Mouse (Mus musculus) heart, postnatal 0 days (tissue): Measurements from ENCODE around the gene Irak2. TPM values are rescaled to one million over a fixed set of nuclear protein-coding genes. Genes with fewer than 3 reads are reported as not detected.

Source experiments
- ATAC-seq: fragments of 200-750 bp; cut with Nextera tagmentation; 2 replicates; pipeline ENCODE4 v1.8.0; 2017; ENCODE audit warnings: low read depth, moderate number of reproducible peaks, moderate library complexity; ENCODE audit not compliant: insufficient read depth
- DNase-seq: peaks from one replicate; pipeline ENCODE4 v3.0.0-alpha.2; 2016; ENCODE audit warnings: low spot score
- H3K27ac ChIP-seq: fragments of 300-500 bp; sonication (generic); 2 replicates; pipeline ENCODE4 v1.5.1; 2014; ENCODE audit warnings: low read depth, mild to moderate bottlenecking
- H3K27me3 ChIP-seq: fragments of 300-500 bp; sonication (generic); 2 replicates; pipeline ENCODE4 v1.6.1; 2014; ENCODE audit warnings: low read length, mixed read lengths; ENCODE audit not compliant: control insufficient read depth, insufficient read depth
- H3K36me3 ChIP-seq: fragments of 300-500 bp; sonication (generic); replicated peaks from 2 replicates; pipeline ENCODE4 v1.6.1; 2014; ENCODE audit warnings: low read length, mixed read lengths; ENCODE audit not compliant: control insufficient read depth, insufficient read depth
- H3K4me1 ChIP-seq: fragments of 300-500 bp; sonication (generic); 2 replicates; pipeline ENCODE4 v1.6.1; 2014; ENCODE audit warnings: antibody characterized with exemption; ENCODE audit not compliant: control insufficient read depth, insufficient read depth
- H3K4me2 ChIP-seq: fragments of 300-500 bp; sonication (generic); 2 replicates; pipeline ENCODE4 v1.6.1; 2014; ENCODE audit warnings: low read depth, mild to moderate bottlenecking, low read length, moderate library complexity
- H3K4me3 ChIP-seq: fragments of 300-500 bp; sonication (generic); 2 replicates; pipeline ENCODE4 v1.5.1; 2014; ENCODE audit warnings: low read depth, low read length
- H3K9ac ChIP-seq: fragments of 300-500 bp; sonication (generic); replicated peaks from 2 replicates; pipeline ENCODE4 v1.6.1; 2014; ENCODE audit warnings: low read depth, low read length, mixed read lengths
- H3K9me3 ChIP-seq: fragments of 300-500 bp; sonication (generic); replicated peaks from 2 replicates; pipeline ENCODE4 v1.6.1; 2016; ENCODE audit warnings: low read length; ENCODE audit not compliant: control insufficient read depth
- CTCF ChIP-seq: IDR thresholded peaks from 2 replicates; pipeline ENCODE4 v1.5.1; 2016; ENCODE audit warnings: antibody characterized with exemption, control low read depth, low read depth
- EP300 ChIP-seq: IDR thresholded peaks from 2 replicates; pipeline ENCODE4 v1.6.1; 2016; ENCODE audit warnings: antibody characterized with exemption, low read depth
- WGBS: fragments of 180-500 bp; shearing (Covaris S2); extraction: QIAGEN DNeasy Blood & Tissue Kit; methylation state at CpG from one replicate; pipeline ENCODE4 v1.1.7; 2014; 5-methylcytosine and 5-hydroxymethylcytosine counted together
- polyA plus RNA-seq: library from polyadenylated mRNA; unstranded; fragments of >200 nt; fragmentation: Nextera tagmentation; extraction: Ambion mirVana; gene quantifications from 2 replicates; pipeline ENCODE4 v1.2.1, GENCODE M21; 2015
- total RNA-seq: library from RNA; depleted of rRNA; stranded (reverse); fragments of >200 nt; gene quantifications from 2 replicates; pipeline ENCODE4 v1.2.3, GENCODE M21; 2014; ENCODE audit warnings: low replicate concordance; rRNA removed

Gene Irak2
- total RNA-seq (7.0 and 23.2 TPM in 2 replicates), polyA plus RNA-seq (5.8 and 6.3 TPM in 2 replicates)

DNA sequence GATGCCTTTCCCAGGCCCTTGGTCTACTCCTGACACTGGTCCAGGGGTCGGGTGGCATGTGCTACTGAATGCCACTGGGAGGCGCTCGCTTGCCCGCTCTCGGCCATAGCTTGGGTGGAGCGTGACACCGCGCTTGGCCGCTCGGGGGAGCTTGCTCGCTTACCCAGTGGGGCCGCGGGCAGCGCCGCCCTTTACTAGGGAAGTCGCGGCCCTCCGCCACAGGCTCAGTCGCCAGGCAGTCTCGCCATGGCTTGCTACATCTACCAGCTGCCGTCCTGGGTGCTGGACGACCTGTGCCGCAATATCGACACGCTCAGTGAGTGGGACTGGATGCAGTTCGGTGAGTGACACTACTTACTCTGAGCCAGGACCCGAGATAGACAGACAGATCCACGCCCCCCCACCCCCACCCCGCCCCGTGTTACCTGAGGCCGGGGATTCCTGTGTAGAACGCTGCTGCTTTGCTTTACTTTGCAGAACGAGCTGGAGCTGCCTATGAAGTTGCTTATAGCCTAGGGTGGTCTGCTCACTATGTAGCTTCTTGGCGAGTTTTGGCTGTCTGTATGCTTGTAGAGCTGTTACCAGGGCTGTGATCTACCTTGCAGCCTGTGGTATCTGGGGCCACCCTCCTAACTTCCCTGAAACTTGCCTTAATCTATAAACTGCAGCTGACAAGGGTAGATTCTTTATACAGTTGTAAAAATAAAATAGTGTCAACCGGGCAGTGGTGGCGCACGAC lies at the start of gene Irak2:
Gene Irak2, plus strand, starts transcription at position 166 of the 739 bp plus-strand sequence.
- H3K4me1 ChIP-seq = no peaks in the 10 kb centered on the region
- H3K4me3 ChIP-seq = peak within 1 kb of the TSS; percentile 62
- DNase-seq (peak; percentile 92), ATAC-seq (peak; percentile 97)
- no peaks in the 10 kb centered on the region for H3K9me3 ChIP-seq
- peak; percentile 99 for TF ChIP-seq CTCF
- TF ChIP-seq EP300 = no peak
- H3K4me2 ChIP-seq = peak within 1 kb of the TSS; percentile 82
- peak within 1 kb of the TSS; percentile 46 for H3K27ac ChIP-seq
- H3K9ac ChIP-seq = peak within 1 kb of the TSS; percentile 50
- H3K27me3 ChIP-seq = no peaks in the 10 kb centered on the region
- 8% methylated on average over 37 of the region's 37 CpGs for WGBS
- H3K36me3 ChIP-seq = no peaks in the 10 kb centered on the region

DNA sequence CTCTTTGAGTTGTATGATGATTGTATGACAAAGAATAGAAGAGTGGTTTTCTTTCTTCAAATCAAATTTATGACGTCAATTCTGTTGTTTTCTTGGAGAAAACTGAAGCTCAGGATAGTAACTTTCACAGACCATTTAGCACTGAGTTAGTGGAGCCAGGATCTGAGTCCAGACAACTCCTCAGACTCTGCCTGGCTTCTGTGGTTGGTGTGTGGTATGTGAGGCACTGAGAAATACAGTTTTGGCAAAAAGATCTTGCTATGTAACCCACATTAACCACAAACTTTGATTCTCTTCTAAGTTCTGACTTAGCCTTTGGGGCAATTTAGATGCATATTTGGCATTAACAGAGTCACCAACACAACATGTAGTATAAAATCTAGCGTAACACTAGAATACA lies 45.6 kb upstream of the Irak2 start:
- Histone ChIP-seq H3K9ac (no peak overlapping the region), H3K27me3 (no peaks in the 10 kb centered on the region), H3K27ac (no peak overlapping the region), H3K4me3 (no peak overlapping the region), H3K4me2 (no peak overlapping the region), H3K4me1 (no peaks in the 10 kb centered on the region), H3K9me3 (no peaks in the 10 kb centered on the region), H3K36me3 (0 out of 2 replicates have a peak, but pooled peaks cover 7% of the 10 kb centered on the region)
- TF ChIP-seq CTCF (no peak), EP300 (no peak)
- no peak for ATAC-seq
- no peak for DNase-seq
- 89% methylated on average over 2 of the region's 2 CpGs for WGBS

GRCm38 (mm10) chr6:113597945-113598344 lies 40.3 kb upstream of the Irak2 start:
- TF ChIP-seq EP300 = no peak
- no peak for TF ChIP-seq CTCF
- Histone ChIP-seq H3K27ac (no peak overlapping the region), H3K4me1 (no peaks in the 10 kb centered on the region), H3K9ac (no peak overlapping the region), H3K4me3 (no peak overlapping the region), H3K36me3 (no peaks in the 10 kb centered on the region), H3K27me3 (no peaks in the 10 kb centered on the region), H3K4me2 (no peak overlapping the region), H3K9me3 (no peaks in the 10 kb centered on the region)
- ATAC-seq = no peak
- WGBS = 82% methylated on average over 4 of the region's 4 CpGs
- DNase-seq = no peak

GRCm38 (mm10) chr6:113599833-113600232 lies 38.4 kb upstream of the Irak2 start:
- Histone ChIP-seq H3K9me3 (no peaks in the 10 kb centered on the region), H3K27ac (no peak overlapping the region), H3K36me3 (no peaks in the 10 kb centered on the region), H3K27me3 (no peaks in the 10 kb centered on the region), H3K4me1 (no peaks in the 10 kb centered on the region), H3K4me3 (no peak overlapping the region), H3K4me2 (no peak overlapping the region), H3K9ac (no peak overlapping the region)
- DNase-seq (no peak), ATAC-seq (no peak)
- WGBS = 51% methylated on average over 5 of the region's 5 CpGs
- TF ChIP-seq EP300 = no peak
- no peak for TF ChIP-seq CTCF

- ATAC-seq = no peak
- no peak within 1 kb of the TSS for H3K4me3 ChIP-seq
- H3K27me3 ChIP-seq = no peaks in the 10 kb centered on the region
- WGBS = 59% methylated on average over 23 of the region's 23 CpGs
- DNase-seq = no peak
- H3K4me1 ChIP-seq = peaks cover 3% of the 10 kb centered on the region; the same call in 1 of the 2 replicates
- H3K9ac ChIP-seq = no peak within 1 kb of the TSS
- H3K36me3 ChIP-seq = no peaks in the 10 kb centered on the region
- H3K27ac ChIP-seq = no peak within 1 kb of the TSS
- no peak within 1 kb of the TSS for H3K4me2 ChIP-seq
- TF ChIP-seq CTCF (no peak), EP300 (no peak)
- H3K9me3 ChIP-seq = no peaks in the 10 kb centered on the region
Observed at GRCm38 (mm10) chr6:113600543-113601139, 37.6 kb upstream of the Irak2 start, which contains the start of gene Fancd2os. TSS of gene Fancd2os (minus strand) at chr6:113600715.
